Mouse (Mus musculus) macrophage (primary cell): ENCODE data around the gene Ptpa. TPM values are rescaled to one million over a fixed set of nuclear protein-coding genes. Genes with fewer than 3 reads are reported as not detected.

ENCODE experiments used
- H3K27ac ChIP-seq: fragments of 350-480 bp; formaldehyde crosslinking; 2 replicates; pipeline ENCODE4 v1.9.0; 2021
- H3K36me3 ChIP-seq: fragments of 350-480 bp; formaldehyde crosslinking; 2 replicates; pipeline ENCODE4 v1.9.0; 2021; ENCODE audit errors: inconsistent target
- H3K4me3 ChIP-seq: fragments of 350-480 bp; formaldehyde crosslinking; 2 replicates; pipeline ENCODE4 v1.9.0; 2021; ENCODE audit errors: inconsistent target
- H3K79me2 ChIP-seq: fragments of 350-480 bp; formaldehyde crosslinking; 2 replicates; pipeline ENCODE4 v1.9.0; 2021; ENCODE audit errors: inconsistent target
- WGBS: methylation state at CpG from one replicate; pipeline ENCODE4 v1.1.7; 2026; ENCODE audit warnings: inconsistent platforms; ENCODE audit not compliant: missing documents; 5-methylcytosine and 5-hydroxymethylcytosine counted together
- polyA plus RNA-seq: library from polyadenylated mRNA; stranded (reverse); fragments of 250-400 nt; gene quantifications from 3 replicates; pipeline ENCODE4 v1.2.4, GENCODE M21; 2018; ENCODE audit warnings: inconsistent platforms

Ptpa gene
- polyA plus RNA-seq, 1 experiment from 2014 or later = 54.9 TPM

- Histone ChIP-seq H3K27ac (no peak overlapping the region), H3K79me2 (no peaks in the 10 kb centered on the region), H3K4me3 (no peak overlapping the region), H3K36me3 (no peaks in the 10 kb centered on the region)
- 78% methylated on average over 8 of the region's 8 CpGs for WGBS
Measured at GRCm38 (mm10) chr2:30471051-30471450, 55.2 kb downstream of the Ptpa start.

- Histone ChIP-seq H3K4me3 (peak overlapping the region; percentile 25), H3K79me2 (no peaks in the 10 kb centered on the region), H3K36me3 (no peaks in the 10 kb centered on the region), H3K27ac (peak overlapping the region; percentile 27; the same call in 1 of the 2 replicates)
- under 1% methylated on average over 43 of the region's 51 CpGs for WGBS
Measured at GRCm38 (mm10) chr2:30471795-30472720, 56.2 kb downstream of the Ptpa start.

- H3K4me3 ChIP-seq = peak overlapping the region; percentile 25
- 2% methylated on average over 60 of the region's 60 CpGs for WGBS
- no peaks in the 10 kb centered on the region for H3K36me3 ChIP-seq
- H3K27ac ChIP-seq = peak overlapping the region; percentile 27; the same call in 1 of the 2 replicates
- H3K79me2 ChIP-seq = no peaks in the 10 kb centered on the region
Measured at GRCm38 (mm10) chr2:30472731-30473351, 57.0 kb downstream of the Ptpa start.

- H3K79me2 ChIP-seq = no peaks in the 10 kb centered on the region
- H3K4me3 ChIP-seq = peak overlapping the region; percentile 10; the same call in 1 of the 2 replicates
- WGBS = under 1% methylated on average over 62 of the region's 80 CpGs
- no peaks in the 10 kb centered on the region for H3K36me3 ChIP-seq
- no peak overlapping the region for H3K27ac ChIP-seq
Measured at GRCm38 (mm10) chr2:30473431-30474031, 57.7 kb downstream of the Ptpa start.

GRCm38 (mm10) chr2:30474039-30474438, 58.2 kb downstream of the Ptpa start, which contains the start of gene Ier5l:
Ier5l (minus strand) TSS chr2:30474219.
- no peak within 1 kb of the TSS for H3K27ac ChIP-seq
- 1% methylated on average over 37 of the region's 37 CpGs for whole genome bisulfite sequencing
- H3K4me3 ChIP-seq = peak within 1 kb of the TSS; percentile 25
- H3K79me2 ChIP-seq = no peaks in the 10 kb centered on the region
- H3K36me3 ChIP-seq = no peaks in the 10 kb centered on the region

GRCm38 (mm10) chr2:30474776-30475175, 58.9 kb downstream of the Ptpa start:
- no peak overlapping the region for H3K4me3 ChIP-seq
- H3K79me2 ChIP-seq = no peaks in the 10 kb centered on the region
- H3K36me3 ChIP-seq = no peaks in the 10 kb centered on the region
- no peak overlapping the region for H3K27ac ChIP-seq
- WGBS = 64% methylated on average over 4 of the region's 4 CpGs

- H3K27ac ChIP-seq = no peak overlapping the region
- no peaks in the 10 kb centered on the region for H3K36me3 ChIP-seq
- no peaks in the 10 kb centered on the region for H3K79me2 ChIP-seq
- H3K4me3 ChIP-seq = no peak overlapping the region
- WGBS = 95% methylated on average over 7 of the region's 7 CpGs
Measured at GRCm38 (mm10) chr2:30475457-30475856, 59.6 kb downstream of the Ptpa start.

GRCm38 (mm10) chr2:30476241-30476640, 60.4 kb downstream of the Ptpa start:
- H3K27ac ChIP-seq = no peak overlapping the region
- no peaks in the 10 kb centered on the region for H3K79me2 ChIP-seq
- 92% methylated on average over 2 of the region's 2 CpGs for WGBS
- no peak overlapping the region for H3K4me3 ChIP-seq
- no peaks in the 10 kb centered on the region for H3K36me3 ChIP-seq

- WGBS = 70% methylated on average over 1 of the region's 1 CpGs
Measured at GRCm38 (mm10) chr2:30478526-30478925, 62.7 kb downstream of the Ptpa start.

GRCm38 (mm10) chr2:30487597-30487996, 71.8 kb downstream of the Ptpa start:
- Histone ChIP-seq H3K27ac (peak overlapping the region; percentile 72), H3K4me3 (no peak overlapping the region), H3K36me3 (no peaks in the 10 kb centered on the region), H3K79me2 (no peaks in the 10 kb centered on the region)
- WGBS = 1% methylated on average over 7 of the region's 7 CpGs

More at GRCm38 (mm10) chr2:30478526-30478925, 62.7 kb downstream of the Ptpa start:
- Histone ChIP-seq H3K27ac (no peak overlapping the region), H3K79me2 (no peaks in the 10 kb centered on the region), H3K36me3 (no peaks in the 10 kb centered on the region), H3K4me3 (no peak overlapping the region)

GRCm38 (mm10) chr2:30490384-30490783, 74.5 kb downstream of the Ptpa start:
- Histone ChIP-seq H3K36me3 (no peaks in the 10 kb centered on the region), H3K79me2 (no peaks in the 10 kb centered on the region), H3K4me3 (no peak overlapping the region), H3K27ac (no peak overlapping the region)
- WGBS = 64% methylated on average over 2 of the region's 2 CpGs

- no peaks in the 10 kb centered on the region for H3K79me2 ChIP-seq
- H3K27ac ChIP-seq = no peak overlapping the region
- no peak overlapping the region for H3K4me3 ChIP-seq
- 69% methylated on average over 8 of the region's 8 CpGs for WGBS
- H3K36me3 ChIP-seq = no peaks in the 10 kb centered on the region
Measured at GRCm38 (mm10) chr2:30495000-30495908, 79.4 kb downstream of the Ptpa start.

- Histone ChIP-seq H3K79me2 (no peaks in the 10 kb centered on the region), H3K36me3 (no peaks in the 10 kb centered on the region), H3K4me3 (no peak overlapping the region), H3K27ac (peak overlapping the region; percentile 19; the same call in 1 of the 2 replicates)
- WGBS = 42% methylated on average over 22 of the region's 22 CpGs
Measured at GRCm38 (mm10) chr2:30495909-30496861, 80.3 kb downstream of the Ptpa start.
